Mouse (Mus musculus): ENCODE data around the gene Fabp1. TPM values are rescaled to one million over a fixed set of nuclear protein-coding genes. Genes with fewer than 3 reads are reported as not detected.

The Fabp1 gene
- total RNA-seq, 2 experiments from 2014 or later: not detected

- intact Hi-C loops (cut with DNase I): no loop called here
Observed at GRCm38 (mm10) chr6:71203674-71204073, 4.0 kb downstream of the Fabp1 start.

DNA sequence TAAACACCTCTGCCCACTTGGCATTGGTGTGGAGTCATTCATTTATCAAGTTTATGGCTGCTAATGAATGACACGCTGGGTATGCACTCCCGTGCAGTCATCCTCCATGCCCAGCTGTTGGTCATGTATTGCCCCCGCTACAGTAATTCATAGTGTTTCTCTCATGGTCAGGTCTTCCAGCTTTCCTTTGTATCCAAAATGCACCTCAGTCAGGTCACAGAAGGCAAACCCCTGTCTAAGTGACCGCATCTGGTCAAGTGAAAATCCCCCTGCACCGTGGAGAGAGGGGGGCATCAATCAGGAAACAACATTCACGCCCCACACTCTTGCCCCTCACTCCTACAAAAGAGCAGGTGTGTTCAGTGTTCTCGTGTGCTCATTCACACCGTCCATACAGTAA lies 4.5 kb downstream of the Fabp1 start:
- intact Hi-C loops (cut with DNase I): no loop called here
- DNase-seq (ENCODE audit: extremely low spot score in 1 of 2, low spot score in 2 of 2): no peak

More at GRCm38 (mm10) chr6:71203674-71204073, 4.0 kb downstream of the Fabp1 start:
- no peak for DNase-seq (ENCODE audit: extremely low spot score in 1 of 2, low spot score in 2 of 2)

- DNase-seq (ENCODE audit: extremely low spot score in 1 of 2, low spot score in 2 of 2): no peak
- intact Hi-C loops (cut with DNase I): no loop called here
Observed at GRCm38 (mm10) chr6:71208691-71209090, 9.1 kb downstream of the Fabp1 start.

GRCm38 (mm10) chr6:71211917-71212316 lies 12.3 kb downstream of the Fabp1 start:
- intact Hi-C loops (cut with DNase I): no loop called here

GRCm38 (mm10) chr6:71212471-71212870 lies 12.8 kb downstream of the Fabp1 start:
- intact Hi-C loops (cut with DNase I): no loop called here
- no peak for DNase-seq (ENCODE audit: extremely low spot score in 1 of 2, low spot score in 2 of 2)

More at GRCm38 (mm10) chr6:71211917-71212316, 12.3 kb downstream of the Fabp1 start:
- no peak for DNase-seq (ENCODE audit: extremely low spot score in 1 of 2, low spot score in 2 of 2)

DNA sequence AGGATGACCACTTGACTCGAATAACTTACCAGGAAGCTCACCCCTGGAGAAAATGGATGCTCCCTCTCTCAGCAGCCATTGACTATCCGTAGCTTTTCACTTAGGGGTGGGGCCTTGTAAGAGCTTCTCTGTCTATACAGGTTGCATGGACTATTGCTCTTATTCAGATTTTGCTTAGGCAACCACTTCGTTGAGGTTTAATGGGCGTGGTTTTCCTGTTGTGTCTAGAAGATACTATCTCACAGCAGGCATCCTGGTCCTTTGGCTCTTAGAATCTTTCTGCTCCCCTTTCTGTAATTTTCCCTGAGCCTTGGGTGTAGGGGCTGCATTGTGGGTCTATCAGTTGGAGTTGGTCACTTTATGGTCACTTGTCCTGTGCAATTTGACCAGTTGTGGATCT lies 21.9 kb downstream of the Fabp1 start:
- DNase-seq (ENCODE audit: extremely low spot score in 1 of 2, low spot score in 2 of 2): no peak
- intact Hi-C loops (cut with DNase I): no loop called here

DNA sequence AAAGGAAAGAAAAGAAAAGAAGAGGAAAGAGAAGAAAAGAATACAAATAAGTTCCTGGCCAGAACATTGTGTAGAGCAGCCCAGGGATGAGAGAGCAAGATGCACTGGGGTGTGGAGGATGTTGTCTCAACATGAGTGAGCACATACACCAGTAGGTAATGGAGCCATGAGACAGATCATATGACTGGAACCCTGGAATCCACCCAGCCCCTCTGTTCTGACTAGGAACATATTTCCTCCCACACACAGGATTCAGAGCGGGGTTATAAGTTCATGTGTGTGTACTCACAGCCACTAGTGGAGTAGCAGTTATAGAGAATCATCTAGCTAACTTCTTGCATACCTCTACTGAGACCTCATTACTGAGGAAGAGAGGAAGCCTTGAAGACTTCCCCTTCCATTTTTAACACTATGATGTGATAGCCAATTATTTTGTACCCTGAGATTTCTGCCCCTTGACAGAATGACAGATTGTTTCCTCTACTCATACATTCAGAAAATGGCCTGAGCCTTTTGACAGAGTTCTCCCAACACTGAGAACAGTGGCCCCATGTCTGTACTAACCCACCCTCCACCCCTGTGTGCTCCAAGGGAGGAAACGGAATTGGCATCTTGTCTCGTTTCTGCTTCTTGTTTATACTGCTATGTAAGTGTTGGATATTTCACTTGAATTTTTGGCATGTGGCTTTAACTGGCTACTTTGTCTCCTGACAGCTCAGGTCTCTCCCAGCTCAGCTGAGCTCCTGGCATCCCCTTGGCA lies 24.7 kb downstream of the Fabp1 start:
- intact Hi-C loops (cut with DNase I): no loop called here

GRCm38 (mm10) chr6:71226544-71226943 lies 26.9 kb downstream of the Fabp1 start:
- no peak for DNase-seq (ENCODE audit: extremely low spot score in 1 of 2, low spot score in 2 of 2)
- intact Hi-C loops (cut with DNase I): no loop called here

More for the DNA sequence above, 24.7 kb downstream of the Fabp1 start:
- no peak for DNase-seq (ENCODE audit: extremely low spot score in 1 of 2, low spot score in 2 of 2)

- intact Hi-C loops (cut with DNase I): no loop called here
- DNase-seq (ENCODE audit: extremely low spot score in 1 of 2, low spot score in 2 of 2): no peak
Observed at GRCm38 (mm10) chr6:71227157-71227770, 27.6 kb downstream of the Fabp1 start.

- DNase-seq (ENCODE audit: extremely low spot score in 1 of 2, low spot score in 2 of 2): no peak
- intact Hi-C loops (cut with DNase I): no loop called here
Observed at GRCm38 (mm10) chr6:71235121-71235520, 35.5 kb downstream of the Fabp1 start.

GRCm38 (mm10) chr6:71235944-71236343 lies 36.3 kb downstream of the Fabp1 start:
- intact Hi-C loops (cut with DNase I): no loop called here
- no peak for DNase-seq (ENCODE audit: extremely low spot score in 1 of 2, low spot score in 2 of 2)

- intact Hi-C loops (cut with DNase I): no loop called here
- no peak for DNase-seq (ENCODE audit: extremely low spot score in 1 of 2, low spot score in 2 of 2)
Observed at GRCm38 (mm10) chr6:71236506-71236905, 36.9 kb downstream of the Fabp1 start.

- DNase-seq (ENCODE audit: extremely low spot score in 1 of 2, low spot score in 2 of 2): no peak
- intact Hi-C loops (cut with DNase I): no loop called here
Observed at GRCm38 (mm10) chr6:71237031-71237431, 37.4 kb downstream of the Fabp1 start.

GRCm38 (mm10) chr6:71239069-71239750 lies 39.6 kb downstream of the Fabp1 start:
- no peak for DNase-seq (ENCODE audit: extremely low spot score in 1 of 2, low spot score in 2 of 2)
- intact Hi-C loops (cut with DNase I): no loop called here

DNA sequence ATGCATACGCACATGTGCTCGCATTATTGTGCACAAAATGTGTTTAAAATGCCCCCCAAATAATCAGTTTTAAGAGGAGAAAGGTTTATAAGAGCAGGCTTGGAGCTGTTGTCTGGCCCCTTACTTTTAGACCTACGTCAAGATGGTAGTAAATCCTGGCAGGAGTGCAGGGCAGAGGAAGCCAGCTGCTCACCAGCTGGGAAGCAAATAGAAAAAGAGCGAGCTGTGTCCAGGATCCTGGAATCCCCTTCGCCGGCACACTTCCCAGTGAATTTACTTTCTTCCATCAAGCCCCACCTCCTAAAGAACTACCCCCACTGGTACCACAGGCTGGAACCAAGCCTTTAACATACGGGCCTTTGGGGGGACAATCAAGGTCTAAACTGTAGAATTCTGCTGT lies 41.2 kb downstream of the Fabp1 start:
- no peak for DNase-seq (ENCODE audit: extremely low spot score in 1 of 2, low spot score in 2 of 2)
- intact Hi-C loops (cut with DNase I): no loop called here

DNA sequence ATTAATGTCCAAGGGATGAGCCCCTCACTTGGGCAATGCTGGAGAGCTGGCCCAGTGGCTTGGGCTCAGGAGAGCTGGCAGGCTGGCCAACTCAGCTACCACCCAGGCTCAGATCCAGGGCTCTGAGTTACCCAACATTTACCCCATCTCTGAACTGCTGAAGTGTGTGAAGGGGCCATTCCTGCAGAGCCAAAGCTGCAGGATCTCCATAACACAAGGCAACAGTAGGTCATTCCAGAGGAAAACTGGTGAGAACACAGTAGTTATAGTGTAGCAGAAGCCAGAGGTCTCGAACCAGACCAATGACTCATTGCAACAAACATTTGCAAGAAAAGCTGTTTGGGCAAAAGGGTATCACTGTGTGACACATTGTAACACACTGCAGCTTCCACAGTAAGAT lies 43.2 kb downstream of the Fabp1 start:
- DNase-seq (ENCODE audit: extremely low spot score in 1 of 2, low spot score in 2 of 2): no peak
- intact Hi-C loops (cut with DNase I): no loop called here

DNA sequence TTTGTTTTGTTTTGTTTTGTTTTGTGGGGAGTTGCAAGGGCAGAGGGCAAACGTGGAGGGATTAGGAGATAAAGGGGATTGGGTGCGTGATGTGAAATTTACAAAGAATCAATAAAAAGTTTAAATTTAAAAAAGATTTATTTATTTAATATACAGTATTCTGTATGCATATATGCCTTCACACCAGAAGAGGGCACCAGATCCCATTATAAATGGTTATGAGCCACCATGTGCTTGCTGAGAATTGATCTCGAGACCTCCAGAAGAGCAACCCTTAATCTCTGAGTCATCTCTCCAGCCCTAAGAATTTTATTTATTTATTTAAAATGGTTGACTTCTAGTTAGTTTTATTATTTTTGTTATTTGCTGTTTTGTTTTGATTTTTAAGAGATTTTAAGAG lies 43.6 kb downstream of the Fabp1 start:
- no peak for DNase-seq (ENCODE audit: extremely low spot score in 1 of 2, low spot score in 2 of 2)
- intact Hi-C loops (cut with DNase I): no loop called here

DNA sequence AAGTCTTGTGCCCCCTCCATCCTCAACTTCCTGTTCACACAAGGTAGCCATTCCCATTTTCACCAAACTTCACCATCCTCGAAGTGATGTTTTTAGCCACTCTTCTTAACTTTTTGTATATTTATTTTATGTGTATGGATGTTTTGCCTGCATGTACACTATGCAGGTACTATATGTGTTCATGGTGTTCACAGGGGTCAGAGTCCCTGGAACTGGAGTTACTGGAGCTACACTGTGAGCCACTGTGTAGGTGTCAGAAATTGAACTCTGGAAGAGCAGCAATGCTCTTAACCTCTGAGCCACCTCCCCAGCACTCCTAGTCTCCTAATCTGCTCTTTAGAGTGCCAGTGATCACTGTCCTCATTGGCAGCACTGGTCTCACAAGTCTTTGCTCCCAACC lies 48.8 kb downstream of the Fabp1 start:
- DNase-seq (ENCODE audit: extremely low spot score in 1 of 2, low spot score in 2 of 2): no peak
- intact Hi-C loops (cut with DNase I): loop anchor here (5.0 kb wide), 1 partner anchor 56 kb away; no protein-coding TSS in a partner anchor

DNA sequence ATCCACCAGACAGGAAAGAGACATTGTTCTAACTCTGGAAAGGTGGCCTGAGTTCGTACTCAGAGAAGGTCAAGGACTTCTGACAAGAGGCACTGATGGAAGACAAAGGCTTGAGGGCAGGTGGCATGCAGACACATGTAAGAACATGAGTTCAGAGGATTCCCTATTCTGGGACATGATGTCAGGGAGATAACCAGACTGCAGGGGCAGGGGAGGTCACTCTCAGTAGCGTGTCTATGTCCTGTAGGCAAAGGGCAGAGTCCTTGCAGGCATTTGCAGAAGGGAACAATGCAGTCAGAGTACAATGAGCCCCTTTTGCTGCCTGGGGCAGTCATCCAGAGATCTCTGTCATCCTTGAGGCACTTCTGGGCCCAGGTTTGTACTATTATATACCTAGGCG lies 50.0 kb downstream of the Fabp1 start:
- DNase-seq (ENCODE audit: extremely low spot score in 1 of 2, low spot score in 2 of 2): no peak
- intact Hi-C loops (cut with DNase I): loop anchor here (5.0 kb wide), 1 partner anchor 57 kb away; no protein-coding TSS in a partner anchor

- intact Hi-C loops (cut with DNase I): no loop called here
- no peak for DNase-seq (ENCODE audit: extremely low spot score in 1 of 2, low spot score in 2 of 2)
Observed at GRCm38 (mm10) chr6:71250951-71251350, 51.3 kb downstream of the Fabp1 start.

All from left cerebral cortex, postnatal 10 days (tissue).